Mouse (Mus musculus) liver, adult 2 months (tissue): Measurements from ENCODE around the gene Agap3.

Experiments
- CTCF ChIP-seq: fragments of 200-500 bp; IDR thresholded peaks from 2 replicates; pipeline ENCODE4 v1.5.1; 2011; ENCODE audit warnings: low read depth, low read length, control low read depth
- POLR2A ChIP-seq: fragments of 200-500 bp; IDR thresholded peaks from 2 replicates; pipeline ENCODE4 v1.6.1; 2011; ENCODE audit warnings: low read length, control low read depth; ENCODE audit not compliant: insufficient read depth; ENCODE audit errors: extremely low read depth

GRCm38 (mm10) chr5:24420381-24420780 lies 31.6 kb upstream of the Agap3 start:
- TF ChIP-seq CTCF (no peak), POLR2A (no peak)
